Mouse (Mus musculus) WW6 (cell line): Measurements from ENCODE around the gene Sox5.
A peak's percentile ranks its signal among the peaks of the same experiment; 100 is the strongest.

ENCODE experiments used
- DNase-seq: peaks from one replicate; pipeline ENCODE4 v3.0.0-alpha.2; 2013; ENCODE audit warnings: low read depth, low spot score

Sox5 gene

GRCm38 (mm10) chr6:144297131-144297530 is 484.6 kb downstream of the Sox5 start:
- DNase-seq, result no peak

GRCm38 (mm10) chr6:144291526-144291925 is 490.3 kb downstream of the Sox5 start:
- no peak for DNase-seq

GRCm38 (mm10) chr6:144286122-144286521 is 495.7 kb downstream of the Sox5 start:
- no peak for DNase-seq

- no peak for DNase-seq
These were observed 498.6 kb downstream of the Sox5 start for GRCm38 (mm10) chr6:144283191-144283590.

GRCm38 (mm10) chr6:144282756-144283155 is 499.0 kb downstream of the Sox5 start:
- DNase-seq, result no peak

GRCm38 (mm10) chr6:144281661-144282060 is 500.1 kb downstream of the Sox5 start:
- no peak for DNase-seq

GRCm38 (mm10) chr6:144278505-144279053 is 503.2 kb downstream of the Sox5 start:
- no peak for DNase-seq

GRCm38 (mm10) chr6:144273425-144273824 is 508.4 kb downstream of the Sox5 start:
- peak; percentile 59 for DNase-seq

GRCm38 (mm10) chr6:144271326-144271725 is 510.5 kb downstream of the Sox5 start:
- DNase-seq, result peak; percentile 55

- DNase-seq, result no peak
These were observed 511.5 kb downstream of the Sox5 start for GRCm38 (mm10) chr6:144270306-144270705.

- no peak for DNase-seq
These were observed 512.1 kb downstream of the Sox5 start for GRCm38 (mm10) chr6:144269666-144270065.

GRCm38 (mm10) chr6:144265752-144266151 is 516.0 kb downstream of the Sox5 start:
- no peak for DNase-seq

GRCm38 (mm10) chr6:144265004-144265403 is 516.8 kb downstream of the Sox5 start:
- no peak for DNase-seq

- DNase-seq, result no peak
These were observed 517.4 kb downstream of the Sox5 start for GRCm38 (mm10) chr6:144264320-144264915.

GRCm38 (mm10) chr6:144256500-144256899 is 525.3 kb downstream of the Sox5 start:
- DNase-seq, result no peak

- no peak for DNase-seq
These were observed 529.5 kb downstream of the Sox5 start for GRCm38 (mm10) chr6:144252191-144252718.

GRCm38 (mm10) chr6:144251222-144252170 is 530.3 kb downstream of the Sox5 start:
- peak; percentile 60 for DNase-seq

GRCm38 (mm10) chr6:144250625-144251181 is 531.1 kb downstream of the Sox5 start:
- peak; percentile 34 for DNase-seq

GRCm38 (mm10) chr6:144236581-144236980 is 545.2 kb downstream of the Sox5 start:
- no peak for DNase-seq

GRCm38 (mm10) chr6:144203970-144204369 is 577.8 kb downstream of the Sox5 start:
- no peak for DNase-seq

GRCm38 (mm10) chr6:144203013-144203412 is 578.8 kb downstream of the Sox5 start:
- no peak for DNase-seq
